Mouse (Mus musculus) cerebellum, adult 11-12 months (tissue): ENCODE measurements around the gene Elf2.

ENCODE experiments used
- DNase-seq: peaks from one replicate; pipeline ENCODE4 v3.0.0; 2022

Elf2 gene

GRCm38 (mm10) chr3:51206521-51206920 lies 133.9 kb downstream of the Elf2 start:
- no peak for DNase-seq

GRCm38 (mm10) chr3:51204897-51205296 lies 135.6 kb downstream of the Elf2 start:
- DNase-seq, result no peak

- DNase-seq, result no peak
These were observed 136.0 kb downstream of the Elf2 start for GRCm38 (mm10) chr3:51204441-51204840.

- no peak for DNase-seq
These were observed 136.6 kb downstream of the Elf2 start for GRCm38 (mm10) chr3:51203906-51204305.
